In genomic region chr2:153437306-153437659, GRCm38 (mm10) we compare ENCODE assay signal across 10 mouse cellular contexts. TPM values are rescaled to one million over a fixed set of nuclear protein-coding genes. Genes with fewer than 3 reads are reported as not detected.
DNase-seq lines count a peak whose midpoint lies in the region; ATAC-seq lines count a peak whose summit lies in the region.
"Had no signal": no experiment of that assay in that cellular context is flagged by ENCODE, and none has a peak within 500 bp of the region (broad histone marks: within the 10 kb centered on the region; RNA-seq: fewer than 3 reads in every experiment).

No protein-coding gene starts in this region.

- no peak overlapping the region for H3K4me3 ChIP-seq in neural tube, embryonic 11.5 days (ENCODE audit: low read depth, low read length)
- H3K4me3 ChIP-seq in intestine, embryonic 15.5 days (replicated peaks), result 0 out of 2 replicates have a peak overlapping the region, but pooled peaks have one; percentile 0
- H3K4me3 ChIP-seq in liver, embryonic 12.5 days, result no peak overlapping the region

- DNase-seq in neural tube, embryonic 11.5 days (ENCODE audit: low spot score), result no peak
- no peak for DNase-seq in neural tube, embryonic 10.5 days (ENCODE audit: extremely low spot score, low spot score)
- no peak for DNase-seq in cerebellum, postnatal 25 days
- no peak for DNase-seq in thymus, postnatal 14 days
- DNase-seq in right cerebral cortex, adult 18-20 months, result no peak
- DNase-seq: embryo, embryonic 11 days had no signal

- H3K27ac ChIP-seq in neural tube, embryonic 11.5 days (ENCODE audit: low read depth, low read length), result peak overlapping the region; percentile 65; the same call in 1 of the 2 replicates
- H3K27ac ChIP-seq in intestine, embryonic 15.5 days, result peak overlapping the region; percentile 86
- peak overlapping the region; percentile 43 for H3K27ac ChIP-seq in liver, embryonic 12.5 days

- no peaks in the 10 kb centered on the region for H3K27me3 ChIP-seq in neural tube, embryonic 11.5 days (ENCODE audit: control insufficient read depth, insufficient read depth, low read length)
- H3K27me3 ChIP-seq in intestine, embryonic 15.5 days (replicated peaks), result no peaks in the 10 kb centered on the region
- H3K27me3 ChIP-seq in liver, embryonic 12.5 days (replicated peaks), result no peaks in the 10 kb centered on the region

- no peak overlapping the region for H3K9ac ChIP-seq in neural tube, embryonic 11.5 days (ENCODE audit: low read length)
- H3K9ac ChIP-seq in intestine, embryonic 15.5 days, result peak overlapping the region; percentile 31
- no peak overlapping the region for H3K9ac ChIP-seq in liver, embryonic 12.5 days

- peaks cover 76% of the 10 kb centered on the region for H3K4me1 ChIP-seq in neural tube, embryonic 11.5 days (ENCODE audit: control insufficient read depth, insufficient read depth, low read length)
- peaks cover 92% of the 10 kb centered on the region for H3K4me1 ChIP-seq in intestine, embryonic 15.5 days (replicated peaks)
- peaks cover 93% of the 10 kb centered on the region for H3K4me1 ChIP-seq in liver, embryonic 12.5 days

- no peak for ATAC-seq in neural tube, embryonic 11.5 days (ENCODE audit: insufficient read depth, low FRiP score, low TSS enrichment)
- ATAC-seq in intestine, embryonic 15.5 days, result peak; percentile 36
- ATAC-seq in liver, embryonic 12.5 days, result no peak
- ATAC-seq in erythroid progenitor cell, adult 5-6 weeks (replicated peaks; ENCODE audit: low FRiP score, poor library complexity, severe bottlenecking), result no peak

- H3K36me3 ChIP-seq in neural tube, embryonic 11.5 days (ENCODE audit: control insufficient read depth, insufficient read depth, low read length), result peaks cover 5% of the 10 kb centered on the region; the same call in 1 of the 2 replicates
- 0 out of 2 replicates have a peak, but pooled peaks cover 3% of the 10 kb centered on the region for H3K36me3 ChIP-seq in intestine, embryonic 15.5 days
- H3K36me3 ChIP-seq in liver, embryonic 12.5 days, result peaks cover 51% of the 10 kb centered on the region

- no peaks in the 10 kb centered on the region for H3K9me3 ChIP-seq in neural tube, embryonic 11.5 days (ENCODE audit: control insufficient read depth, low read length)
- H3K9me3 ChIP-seq in intestine, embryonic 15.5 days, result no peaks in the 10 kb centered on the region
- H3K9me3 ChIP-seq in liver, embryonic 12.5 days (replicated peaks), result no peaks in the 10 kb centered on the region

- 33% methylated on average over 2 of the region's 2 CpGs for WGBS in neural tube, embryonic 11.5 days
- 18% methylated on average over 2 of the region's 2 CpGs for WGBS in intestine, embryonic 15.5 days
- WGBS in liver, embryonic 12.5 days (ENCODE audit: insufficient replicate concordance), result 43% methylated on average over 2 of the region's 2 CpGs

- H3K4me2 ChIP-seq in neural tube, embryonic 11.5 days (ENCODE audit: low read depth), result no peak overlapping the region
- H3K4me2 ChIP-seq in intestine, embryonic 15.5 days (replicated peaks), result peak overlapping the region; percentile 50
- H3K4me2 ChIP-seq in liver, embryonic 12.5 days, result peak overlapping the region; percentile 1; the same call in 1 of the 2 replicates

RNA-seq across cellular contexts. Expression of gene 4930404H24Rik, which starts 55.3 kb away (rescaled TPM):
- not detected in 2 replicates for polyA plus RNA-seq in neural tube, embryonic 11.5 days (2014; fragmentation: Nextera tagmentation; extraction: Ambion mirVana)
- not detected in 2 replicates for polyA plus RNA-seq in intestine, embryonic 15.5 days (2015; fragmentation: Nextera tagmentation; extraction: Ambion mirVana)
- polyA plus RNA-seq in liver, embryonic 12.5 days (2016; fragmentation: Nextera tagmentation; extraction: Ambion mirVana), result not detected in 2 replicates
- not detected in 2 replicates for total RNA-seq in erythroid progenitor cell, adult 5-6 weeks (2015; ENCODE audit: low replicate concordance)
- total RNA-seq in erythroid progenitor cell, adult 5-6 weeks (2017; ENCODE audit: low replicate concordance), result not detected in 2 replicates
- total RNA-seq: left cerebral cortex, postnatal 36 days had no signal
